10 mouse cellular contexts compared by ENCODE assay signal in the genomic region with DNA sequence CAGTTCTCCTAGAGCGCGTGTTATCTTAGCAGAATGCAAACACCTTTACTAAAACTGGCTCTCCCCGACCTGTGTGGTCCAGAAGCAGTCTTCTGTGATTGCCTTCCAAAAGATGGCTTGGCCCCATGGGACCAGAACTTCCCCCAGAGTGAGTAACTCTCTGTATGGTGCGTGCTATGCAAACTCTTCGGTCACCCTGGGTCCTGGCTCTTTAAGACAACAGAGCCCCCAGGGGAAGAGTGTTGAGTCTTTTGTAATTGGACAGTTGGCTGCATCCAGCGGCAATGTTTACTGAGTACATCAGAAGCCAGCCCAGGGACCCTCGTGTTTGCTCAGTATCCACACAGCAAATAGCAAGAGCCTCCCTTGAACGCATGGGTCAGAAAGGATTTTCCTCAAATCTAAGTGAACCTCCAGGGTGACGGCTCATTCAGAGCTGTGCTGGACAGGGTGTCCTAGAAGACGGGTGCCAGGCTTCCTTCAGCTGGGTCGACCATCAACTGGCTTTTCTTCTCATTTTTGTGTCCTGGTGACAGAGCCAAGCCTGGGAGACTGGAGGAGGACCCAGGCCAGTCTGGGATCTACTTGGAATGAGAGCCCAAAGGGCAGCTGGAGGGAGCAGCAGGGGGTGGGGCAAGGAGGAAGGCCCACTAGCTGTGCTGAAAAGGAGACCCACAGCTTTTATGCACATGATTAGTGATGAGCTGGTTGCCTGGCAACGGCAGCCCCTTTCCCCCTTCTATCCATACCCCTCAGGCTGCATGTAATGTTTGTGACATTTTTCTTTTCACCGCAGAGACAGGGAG.
DNase-seq lines count a peak whose midpoint lies in the region; ATAC-seq and TF ChIP-seq lines count a peak whose summit lies in the region.
"Had no signal": no experiment of that assay in that cellular context is flagged by ENCODE, and none has a peak within 500 bp of the region (broad histone marks: within the 10 kb centered on the region; RNA-seq: fewer than 3 reads in every experiment).

No protein-coding gene starts in this region.

- H3K4me2 ChIP-seq in kidney, postnatal 0 days (ENCODE audit: low read length) = no peak overlapping the region
- H3K4me2 ChIP-seq in forebrain, embryonic 15.5 days (replicated peaks) = peak overlapping the region; percentile 36
- peak overlapping the region; percentile 44 for H3K4me2 ChIP-seq in midbrain, postnatal 0 days (ENCODE audit: low read depth, low read length, poor library complexity, severe bottlenecking)
- H3K4me2 ChIP-seq: stomach, embryonic 15.5 days had no signal

- H3K36me3 ChIP-seq in kidney, postnatal 0 days (ENCODE audit: insufficient read depth, low read length) = no peaks in the 10 kb centered on the region
- no peaks in the 10 kb centered on the region for H3K36me3 ChIP-seq in forebrain, embryonic 15.5 days
- no peaks in the 10 kb centered on the region for H3K36me3 ChIP-seq in midbrain, postnatal 0 days (ENCODE audit: insufficient read depth, low read length)
- H3K36me3 ChIP-seq: stomach, embryonic 15.5 days had no signal

- 17% methylated on average over 13 of the region's 13 CpGs for WGBS in kidney, postnatal 0 days
- WGBS in forebrain, embryonic 15.5 days = 7% methylated on average over 13 of the region's 13 CpGs
- WGBS in midbrain, postnatal 0 days = 4% methylated on average over 13 of the region's 13 CpGs

- intact Hi-C loops in left cerebral cortex, adult 2 months (cut with DNase I) = loop anchor here (5.0 to 10.0 kb wide), 2 partner anchors 66 to 853 kb away; partner anchors contain the start of gene Cep83

- no peak for ATAC-seq in kidney, postnatal 0 days (replicated peaks; ENCODE audit: low FRiP score, low read depth)
- ATAC-seq in forebrain, embryonic 15.5 days (replicated peaks) = peak; percentile 85
- peak; percentile 67 for ATAC-seq in midbrain, postnatal 0 days (ENCODE audit: low FRiP score)

- no peak overlapping the region for H3K4me3 ChIP-seq in kidney, postnatal 0 days (replicated peaks; ENCODE audit: low read depth, low read length)
- no peak overlapping the region for H3K4me3 ChIP-seq in forebrain, embryonic 15.5 days
- 0 out of 2 replicates have a peak overlapping the region, but pooled peaks have one; percentile 8 for H3K4me3 ChIP-seq in midbrain, postnatal 0 days (ENCODE audit: low read depth, low read length)
- H3K4me3 ChIP-seq in left cerebral cortex, adult 2 months = no peak overlapping the region
- H3K4me3 ChIP-seq: gastrocnemius, adult 2 months; stomach, embryonic 15.5 days had no signal

- H3K9ac ChIP-seq in kidney, postnatal 0 days (ENCODE audit: low read depth, low read length) = no peak overlapping the region
- H3K9ac ChIP-seq in forebrain, embryonic 15.5 days (replicated peaks) = 0 out of 2 replicates have a peak overlapping the region, but pooled peaks have one; percentile 28
- H3K9ac ChIP-seq in midbrain, postnatal 0 days (replicated peaks; ENCODE audit: low read length, poor library complexity, severe bottlenecking) = no peak overlapping the region
- H3K9ac ChIP-seq: stomach, embryonic 15.5 days had no signal

- 0 out of 2 replicates have a peak, but pooled peaks cover 6% of the 10 kb centered on the region for H3K27me3 ChIP-seq in kidney, postnatal 0 days (ENCODE audit: insufficient read depth, low read length)
- H3K27me3 ChIP-seq in forebrain, embryonic 15.5 days = no peaks in the 10 kb centered on the region
- no peaks in the 10 kb centered on the region for H3K27me3 ChIP-seq in midbrain, postnatal 0 days (ENCODE audit: insufficient read depth, low read length)
- H3K27me3 ChIP-seq: stomach, embryonic 15.5 days had no signal

- H3K4me1 ChIP-seq in kidney, postnatal 0 days (replicated peaks; ENCODE audit: insufficient read depth, low read length) = no peaks in the 10 kb centered on the region; the same call in 1 of the 2 replicates
- peaks cover 32% of the 10 kb centered on the region for H3K4me1 ChIP-seq in forebrain, embryonic 15.5 days
- H3K4me1 ChIP-seq in midbrain, postnatal 0 days (ENCODE audit: insufficient read depth, low read length) = peaks cover 10% of the 10 kb centered on the region
- H3K4me1 ChIP-seq: stomach, embryonic 15.5 days had no signal

- TF ChIP-seq CTCF in kidney, postnatal 0 days (IDR thresholded peaks at IDR 0.05; ENCODE audit: low read depth) = no peak
- no peak for TF ChIP-seq CTCF in midbrain, postnatal 0 days (IDR thresholded peaks at IDR 0.05)
- no peak for TF ChIP-seq CTCF in left cerebral cortex, adult 2 months (IDR thresholded peaks at IDR 0.05)

- H3K27ac ChIP-seq in kidney, postnatal 0 days = no peak overlapping the region
- peak overlapping the region; percentile 79 for H3K27ac ChIP-seq in forebrain, embryonic 15.5 days (replicated peaks)
- peak overlapping the region; percentile 68 for H3K27ac ChIP-seq in midbrain, postnatal 0 days (ENCODE audit: low read depth, low read length)
- no peak overlapping the region for H3K27ac ChIP-seq in left cerebral cortex, adult 2 months
- H3K27ac ChIP-seq: gastrocnemius, adult 2 months; stomach, embryonic 15.5 days had no signal

- H3K9me3 ChIP-seq in kidney, postnatal 0 days (replicated peaks; ENCODE audit: low read length) = no peaks in the 10 kb centered on the region
- H3K9me3 ChIP-seq in forebrain, embryonic 15.5 days = no peaks in the 10 kb centered on the region
- no peaks in the 10 kb centered on the region for H3K9me3 ChIP-seq in midbrain, postnatal 0 days (ENCODE audit: low read length)
- H3K9me3 ChIP-seq: stomach, embryonic 15.5 days had no signal

- DNase-seq in kidney, postnatal 0 days (ENCODE audit: low spot score) = peak; percentile 2
- DNase-seq in kidney, postnatal 4 days = no peak
- peak; percentile 81 to 89 for DNase-seq in cerebellum, postnatal 10 days
- DNase-seq in midbrain, postnatal 0 days (ENCODE audit: low spot score) = peak; percentile 86
- no peak for DNase-seq in kidney, adult 11 months
- DNase-seq in kidney, postnatal 36 days = no peak
- DNase-seq in left cerebral cortex, adult 2 months (ENCODE audit: extremely low spot score in 1 of 2, low spot score in 2 of 2) = no peak
- DNase-seq: gastrocnemius, adult 2 months had no signal

Comparison
In these comparisons a context has a peak if more than half of its experiments do, and no peak if none do; other contexts are left out.
1. DNase-seq: peak in kidney, postnatal 0 days (single experiment), cerebellum, postnatal 10 days (2 of 2) and midbrain, postnatal 0 days (single experiment); none in kidney, postnatal 4 days (0 of 2), kidney, adult 11 months (single experiment), kidney, postnatal 36 days (0 of 2) and left cerebral cortex, adult 2 months (0 of 2).
2. H3K27ac ChIP-seq: peak in forebrain, embryonic 15.5 days (single experiment) and midbrain, postnatal 0 days (single experiment); none in kidney, postnatal 0 days (single experiment) and left cerebral cortex, adult 2 months (single experiment).